Mouse (Mus musculus) brain, embryonic 14.5 days (tissue): ENCODE data around the gene Esr1.

Source experiments
- CTCF ChIP-seq: fragments of 200-500 bp; IDR thresholded peaks from 2 replicates; pipeline ENCODE4 v1.5.1; 2012; ENCODE audit warnings: inconsistent platforms, mild to moderate bottlenecking, moderate library complexity, borderline replicate concordance; ENCODE audit not compliant: insufficient read depth, insufficient read length; ENCODE audit errors: extremely low read depth
- POLR2A ChIP-seq: fragments of 200-500 bp; IDR thresholded peaks from 2 replicates; pipeline ENCODE4 v1.6.1; 2012; ENCODE audit warnings: mild to moderate bottlenecking, inconsistent platforms, borderline replicate concordance; ENCODE audit not compliant: poor library complexity, insufficient read depth, insufficient read length, severe bottlenecking; ENCODE audit errors: extremely low read depth

DNA sequence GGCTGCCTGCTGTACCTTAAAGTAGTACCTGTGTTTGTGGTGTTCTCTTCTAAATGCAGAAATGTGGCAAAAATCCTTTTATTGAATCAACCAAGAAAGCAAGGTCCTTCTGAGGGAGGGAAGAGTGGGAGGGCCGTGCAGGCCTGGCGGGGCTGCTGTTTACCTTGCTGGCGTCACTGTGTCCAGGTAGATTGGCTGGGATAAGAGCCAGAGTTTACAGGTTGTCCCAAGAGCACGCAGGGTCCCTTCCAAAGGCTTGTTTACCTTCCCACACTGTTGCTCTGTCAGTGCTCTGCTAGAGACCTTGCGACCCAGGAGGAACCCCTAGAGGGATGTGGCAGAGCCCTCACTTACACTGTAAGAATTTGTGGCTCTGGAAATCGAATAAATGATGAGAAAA lies 13.9 kb downstream of the Esr1 start:
- TF ChIP-seq POLR2A (no peak), CTCF (no peak)
